Mouse (Mus musculus) telencephalon, adult 2 months (tissue): ENCODE data around the gene Slf1.
"Not testable (repeated sequence)": the region's sequence is repeated elsewhere in the genome, so short reads cannot be mapped to it uniquely, and the experiment has no call there.

Source experiments
- DNase-seq: peaks from one replicate; pipeline ENCODE4 v3.0.0-alpha.2; 2011; ENCODE audit warnings: low read depth, low spot score

The Slf1 gene

GRCm38 (mm10) chr13:77134931-77135620, at the start of gene Slf1, which contains the start of gene 2210408I21Rik:
Gene Slf1, minus strand, starts transcription at chr13:77135473.
Gene 2210408I21Rik, plus strand, starts transcription at chr13:77135540.
- DNase-seq, result peak; percentile 86

- DNase-seq, result no peak
Observed at GRCm38 (mm10) chr13:77177931-77178330, 42.7 kb upstream of the Slf1 start.

GRCm38 (mm10) chr13:77140890-77141289, 5.6 kb upstream of the Slf1 start:
- no peak for DNase-seq

GRCm38 (mm10) chr13:77135621-77135981, 328 bp upstream of the Slf1 start:
- no peak for DNase-seq

GRCm38 (mm10) chr13:77131132-77131531, 4.1 kb downstream of the Slf1 start:
- no peak for DNase-seq

GRCm38 (mm10) chr13:77128240-77128639, 7.0 kb downstream of the Slf1 start:
- DNase-seq, result no peak

GRCm38 (mm10) chr13:77125159-77125558, 10.1 kb downstream of the Slf1 start:
- DNase-seq, result no peak

GRCm38 (mm10) chr13:77118695-77119094, 16.6 kb downstream of the Slf1 start:
- DNase-seq, result no peak

- no peak for DNase-seq
Observed at GRCm38 (mm10) chr13:77107734-77108133, 27.5 kb downstream of the Slf1 start.

- not testable (repeated sequence) for DNase-seq
Observed at GRCm38 (mm10) chr13:77092876-77093275, 42.4 kb downstream of the Slf1 start.

GRCm38 (mm10) chr13:77072030-77072429, 63.2 kb downstream of the Slf1 start:
- no peak for DNase-seq

GRCm38 (mm10) chr13:77068847-77069246, 66.4 kb downstream of the Slf1 start:
- no peak for DNase-seq

- no peak for DNase-seq
Observed at GRCm38 (mm10) chr13:77063221-77063620, 72.1 kb downstream of the Slf1 start.

- DNase-seq, result no peak
Observed at GRCm38 (mm10) chr13:77049736-77050135, 85.5 kb downstream of the Slf1 start.

- DNase-seq, result peak; percentile 83
Observed at GRCm38 (mm10) chr13:77048461-77048860, 86.8 kb downstream of the Slf1 start.

GRCm38 (mm10) chr13:77047179-77047931, 87.9 kb downstream of the Slf1 start:
- peak; percentile 50 for DNase-seq

- no peak for DNase-seq
Observed at GRCm38 (mm10) chr13:77046416-77046815, 88.9 kb downstream of the Slf1 start.

GRCm38 (mm10) chr13:77045375-77045774, 89.9 kb downstream of the Slf1 start:
- DNase-seq, result no peak

GRCm38 (mm10) chr13:77043375-77043774, 91.9 kb downstream of the Slf1 start:
- DNase-seq, result no peak

- DNase-seq, result no peak
Observed at GRCm38 (mm10) chr13:77029594-77029993, 105.7 kb downstream of the Slf1 start.

GRCm38 (mm10) chr13:77018851-77019250, 116.4 kb downstream of the Slf1 start:
- peak; percentile 39 for DNase-seq

- no peak for DNase-seq
Observed at GRCm38 (mm10) chr13:77003684-77004083, 131.6 kb downstream of the Slf1 start.

GRCm38 (mm10) chr13:77002628-77003027, 132.6 kb downstream of the Slf1 start:
- no peak for DNase-seq
